Mouse (Mus musculus) CH12.LX (cell line): ENCODE data around the gene Gm20388. TPM values are rescaled to one million over a fixed set of nuclear protein-coding genes. Genes with fewer than 3 reads are reported as not detected.

ENCODE experiments used
- DNase-seq: peaks from one replicate; pipeline ENCODE4 v3.0.0-alpha.2; 2013; ENCODE audit errors: extremely low read depth
- H3K27ac ChIP-seq: 2 replicates; pipeline ENCODE4 v1.5.1; 2012; ENCODE audit warnings: low read depth, mild to moderate bottlenecking, control low read depth, moderate library complexity; ENCODE audit not compliant: insufficient read depth
- H3K27me3 ChIP-seq: replicated peaks from 2 replicates; pipeline ENCODE3; 2012; ENCODE audit warnings: inconsistent platforms
- H3K36me3 ChIP-seq, 2 experiments: replicated peaks in 1 of 2; 2 replicates each; pipeline versions ENCODE3 to v1.6.1; 2012; ENCODE audit warnings: inconsistent platforms in 1 of 2, low read length in 1 of 2, mild to moderate bottlenecking in 1 of 2, mixed read lengths in 1 of 2, moderate library complexity in 1 of 2; ENCODE audit not compliant: control insufficient read depth in 1 of 2, insufficient read depth in 1 of 2
- H3K4me1 ChIP-seq, 2 experiments: 2 replicates each; pipeline ENCODE4 v1.6.1; 2012; ENCODE audit warnings: inconsistent platforms in 1 of 2, moderate library complexity in 1 of 2; ENCODE audit not compliant: insufficient read depth in 2 of 2, control insufficient read depth in 1 of 2
- H3K4me2 ChIP-seq: 2 replicates; pipeline ENCODE4 v1.6.1; 2012; ENCODE audit warnings: low read depth, mild to moderate bottlenecking, control low read depth; ENCODE audit not compliant: poor library complexity, insufficient read depth, severe bottlenecking
- H3K4me3 ChIP-seq, 3 experiments: fragments of 150-350 bp in 1 of 3; sonication (generic) in 1 of 3; replicated peaks in 1 of 3; 2 replicates each; pipeline versions ENCODE3 to v1.5.1; 2011 to 2012; ENCODE audit warnings: low read depth in 2 of 3, low read length in 2 of 3, mild to moderate bottlenecking in 2 of 3, moderate library complexity in 2 of 3, control low read depth in 1 of 3, improper control_type of control experiment in 1 of 3, inconsistent platforms in 1 of 3, mixed read lengths in 1 of 3; ENCODE audit not compliant: poor library complexity in 1 of 3
- H3K79me2 ChIP-seq: replicated peaks from 2 replicates; pipeline ENCODE4 v1.6.1; 2012; ENCODE audit warnings: mild to moderate bottlenecking, moderate library complexity; ENCODE audit not compliant: control insufficient read depth, poor library complexity, insufficient read depth, severe bottlenecking; ENCODE audit errors: extremely low read depth
- H3K9ac ChIP-seq: 2 replicates; pipeline ENCODE4 v1.6.1; 2012; ENCODE audit warnings: low read depth, mild to moderate bottlenecking, control low read depth, moderate library complexity; ENCODE audit not compliant: insufficient read depth
- H3K9me3 ChIP-seq: replicated peaks from 2 replicates; pipeline ENCODE3; 2012; ENCODE audit warnings: low read length, inconsistent platforms, mixed read lengths
- BHLHE40 ChIP-seq: IDR thresholded peaks from 2 replicates; pipeline ENCODE4 v1.6.1; 2011; ENCODE audit warnings: mild to moderate bottlenecking, low read depth, low read length, improper control_type of control experiment
- CHD1 ChIP-seq: IDR thresholded peaks from 2 replicates; pipeline ENCODE4 v1.6.1; 2012; ENCODE audit warnings: low read depth, low read length, improper control_type of control experiment, inconsistent platforms
- CTCF ChIP-seq, 2 experiments: IDR thresholded peaks in 1 of 2; conservative IDR thresholded peaks in 1 of 2; 2 replicates each; pipeline ENCODE4 v1.5.1; 2011 to 2012; ENCODE audit warnings: low read depth in 2 of 2, low read length in 2 of 2, improper control_type of control experiment in 1 of 2, inconsistent platforms in 1 of 2, mild to moderate bottlenecking in 1 of 2, moderate library complexity in 1 of 2
- ELF1 ChIP-seq: IDR thresholded peaks from 2 replicates; pipeline ENCODE4 v1.6.1; 2014; ENCODE audit warnings: low read depth, mild to moderate bottlenecking, inconsistent platforms, low read length, improper control_type of control experiment
- GABPA ChIP-seq: IDR thresholded peaks from 2 replicates; pipeline ENCODE4 v1.6.1; 2012; ENCODE audit warnings: low read depth, low read length, improper control_type of control experiment, inconsistent platforms; ENCODE audit not compliant: insufficient replicate concordance
- KAT2A ChIP-seq: IDR thresholded peaks from 2 replicates; pipeline ENCODE4 v1.6.1; 2012; ENCODE audit warnings: low read length, improper control_type of control experiment, inconsistent platforms; ENCODE audit not compliant: insufficient replicate concordance
- MAFK ChIP-seq: IDR thresholded peaks from 2 replicates; pipeline ENCODE4 v1.6.1; 2011; ENCODE audit warnings: low read length, improper control_type of control experiment; ENCODE audit not compliant: insufficient replicate concordance
- MAZ ChIP-seq: IDR thresholded peaks from 2 replicates; pipeline ENCODE4 v1.6.1; 2012; ENCODE audit warnings: low read depth, mild to moderate bottlenecking, inconsistent platforms, low read length, improper control_type of control experiment, moderate library complexity
- MYC ChIP-seq: IDR thresholded peaks from 2 replicates; pipeline ENCODE4 v1.6.1; 2011; ENCODE audit warnings: low read depth, mild to moderate bottlenecking, improper control_type of control experiment, low read length
- NELFE ChIP-seq: IDR thresholded peaks from 2 replicates; pipeline ENCODE4 v1.6.1; 2011; ENCODE audit warnings: low read depth, low read length, improper control_type of control experiment
- NRF1 ChIP-seq: IDR thresholded peaks from 2 replicates; pipeline ENCODE4 v1.6.1; 2014; ENCODE audit warnings: low read depth, mild to moderate bottlenecking, inconsistent platforms, low read length, improper control_type of control experiment, moderate library complexity
- PAX5 ChIP-seq: IDR thresholded peaks from 2 replicates; pipeline ENCODE4 v1.6.1; 2012; ENCODE audit warnings: low read length, inconsistent platforms, mixed read lengths
- RAD21 ChIP-seq: IDR thresholded peaks from 2 replicates; pipeline ENCODE4 v1.6.1; 2011; ENCODE audit warnings: low read depth, mild to moderate bottlenecking, low read length, improper control_type of control experiment, moderate library complexity
- RCOR1 ChIP-seq: conservative IDR thresholded peaks from 2 replicates; pipeline ENCODE4 v1.6.1; 2012; ENCODE audit warnings: low read depth, mild to moderate bottlenecking, inconsistent platforms, low read length, improper control_type of control experiment
- UBTF ChIP-seq: IDR thresholded peaks from 2 replicates; pipeline ENCODE4 v1.6.1; 2012; ENCODE audit warnings: low read depth, mild to moderate bottlenecking, inconsistent platforms, low read length, improper control_type of control experiment, moderate library complexity
- USF2 ChIP-seq: conservative IDR thresholded peaks from 2 replicates; pipeline ENCODE4 v1.6.1; 2011; ENCODE audit warnings: low read depth, low read length, improper control_type of control experiment
- ZC3H11A ChIP-seq: IDR thresholded peaks from 2 replicates; pipeline ENCODE4 v1.6.1; 2012; ENCODE audit warnings: low read depth, mild to moderate bottlenecking, inconsistent platforms, low read length, improper control_type of control experiment
- ZNF384 ChIP-seq: IDR thresholded peaks from 2 replicates; pipeline ENCODE4 v1.6.1; 2012; ENCODE audit warnings: low read depth, low read length, improper control_type of control experiment, inconsistent platforms
- dilution Hi-C: fragments of 300-500 bp; cut with MboI; formaldehyde crosslinking; loops from 2 replicates; pipeline ENCODE4 v1.14.3; 2020; ENCODE audit warnings: low sequenced_read_pairs; ENCODE audit not compliant: extremely low pct_unique_long_range_greater_than_20kb, extremely low pct_ligation_motif_present
- in situ Hi-C: fragments of 300-500 bp; cut with MboI; formaldehyde crosslinking; loops from 3 replicates; pipeline ENCODE4 v1.14.3; 2019; ENCODE audit warnings: low sequenced_read_pairs, low pct_ligation_motif_present, low pct_unique_long_range_greater_than_20kb, mixed read lengths
- polyA plus RNA-seq: library from polyadenylated mRNA; unstranded; fragments of >175 nt; gene quantifications from 2 replicates; pipeline ENCODE4 v1.2.1, GENCODE M21; 2012; ENCODE audit warnings: low read depth; ENCODE audit not compliant: insufficient read length
- total RNA-seq, 2 experiments: library from RNA; depleted of rRNA; stranded (reverse); fragments of 300-350 nt in 1 of 2; fragments of >200 nt in 1 of 2; gene quantifications; 2 replicates each; pipeline ENCODE4 v1.2.3; 2012 to 2014

The Gm20388 gene
- total and polyA plus RNA-seq, 3 experiments = 14.8 to 26.3 (median 22.2) TPM

DNA sequence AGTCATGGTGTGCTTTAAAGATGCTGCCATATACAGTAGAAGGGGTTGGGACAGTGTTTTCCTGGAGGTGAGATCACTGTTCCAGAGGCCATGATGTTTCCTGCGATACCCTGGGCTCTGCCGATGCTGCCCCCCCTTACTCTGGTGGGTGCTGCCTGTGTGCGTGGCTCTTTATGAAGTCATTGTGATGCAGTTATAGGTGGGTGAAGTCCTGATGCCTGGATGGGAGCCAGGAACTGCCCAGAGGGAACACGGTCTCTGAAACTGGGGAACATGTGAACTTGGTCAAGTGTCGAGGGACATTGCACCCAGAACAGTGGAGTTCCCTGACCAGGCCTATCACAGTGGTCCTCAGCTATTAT lies 2802.5 kb downstream of the Gm20388 start:
- TF ChIP-seq NELFE (no peak), NRF1 (no peak), PAX5 (no peak), USF2 (no peak), MAZ (no peak), GABPA (no peak), UBTF (no peak), BHLHE40 (no peak), ELF1 (no peak), CHD1 (no peak), ZNF384 (no peak), ZC3H11A (no peak), MYC (no peak), MAFK (no peak)
- TF ChIP-seq, all 38 proteins: peak for 0
- no peak overlapping the region for H3K27ac ChIP-seq
- peaks cover 9% of the 10 kb centered on the region for H3K27me3 ChIP-seq
- H3K4me3 ChIP-seq = no peak overlapping the region
- no peak overlapping the region for H3K4me2 ChIP-seq
- H3K9ac ChIP-seq = no peak overlapping the region
- peaks cover 14 to 26% of the 10 kb centered on the region in 2 experiments for H3K4me1 ChIP-seq
- dilution Hi-C loops (no loop called here), in situ Hi-C loops (no loop called here)
- H3K9me3 ChIP-seq = no peaks in the 10 kb centered on the region
- no peaks in the 10 kb centered on the region for H3K79me2 ChIP-seq
- no peak for DNase-seq
- no peaks in the 10 kb centered on the region for H3K36me3 ChIP-seq

DNA sequence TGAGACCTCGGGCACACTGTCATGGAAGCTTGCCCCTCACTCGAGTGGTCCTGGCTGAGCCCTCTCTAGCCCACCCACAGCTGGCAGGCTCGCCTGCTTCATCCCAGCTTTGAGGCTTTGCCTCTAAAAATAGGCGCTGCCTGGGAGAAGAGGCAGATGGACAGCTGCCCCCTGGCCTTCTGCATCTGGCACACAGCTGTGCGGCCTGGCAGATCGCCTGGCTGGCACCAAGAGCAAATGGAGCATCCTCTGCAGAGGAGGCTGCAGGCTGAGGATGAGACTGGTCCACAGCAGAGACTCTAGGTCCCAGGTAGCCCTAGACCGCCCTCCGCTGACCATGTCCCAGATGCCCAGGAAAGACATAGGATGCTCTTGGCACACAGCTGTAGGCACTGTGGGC lies 2805.9 kb downstream of the Gm20388 start:
- H3K36me3 ChIP-seq = no peaks in the 10 kb centered on the region
- no peak overlapping the region for H3K27ac ChIP-seq
- H3K9ac ChIP-seq = no peak overlapping the region
- in situ Hi-C loops = loop anchor here (5.0 kb wide), 2 partner anchors 41 to 81 kb away; no protein-coding TSS in a partner anchor
- no peaks in the 10 kb centered on the region for H3K79me2 ChIP-seq
- H3K27me3 ChIP-seq = peaks cover 10% of the 10 kb centered on the region
- no peak for DNase-seq
- H3K9me3 ChIP-seq = no peaks in the 10 kb centered on the region
- H3K4me3 ChIP-seq = no peak overlapping the region
- dilution Hi-C loops = no loop called here
- H3K4me1 ChIP-seq = peaks cover 22 to 48% of the 10 kb centered on the region in 2 experiments
- TF ChIP-seq CTCF (conservative IDR thresholded peaks at IDR 0.05 in 1 of 2, IDR thresholded peaks at IDR 0.05 in 1 of 2; ENCODE audit: low read depth in 2 of 2, low read length in 2 of 2) = peak in 1 of 2 experiments; percentile 15; a peak in 1 of 4 replicates
- no peak for TF ChIP-seq KAT2A
- TF ChIP-seq RAD21 = peak; percentile 0
- no peak for TF ChIP-seq RCOR1
- TF ChIP-seq, all 38 proteins: peak for 2
- no peak overlapping the region for H3K4me2 ChIP-seq
